Mouse (Mus musculus): Measurements from ENCODE around the gene Foxl1.
"Not testable (repeated sequence)": the region's sequence is repeated elsewhere in the genome, so short reads cannot be mapped to it uniquely, and the experiment has no call there.

Foxl1 gene

GRCm38 (mm10) chr8:121126191-121126590 is 1.5 kb upstream of the Foxl1 start:
- DNase-seq = no peak

- DNase-seq = no peak
These were observed 1.0 kb upstream of the Foxl1 start for GRCm38 (mm10) chr8:121126694-121127093.

- DNase-seq = no peak
These were observed 444 bp upstream of the Foxl1 start for GRCm38 (mm10) chr8:121127291-121127701.

- DNase-seq = no peak
These were observed 958 bp downstream of the Foxl1 start for GRCm38 (mm10) chr8:121128531-121129264.

GRCm38 (mm10) chr8:121129265-121129940 is 1.7 kb downstream of the Foxl1 start:
- no peak for DNase-seq

- DNase-seq = no peak
These were observed 2.8 kb downstream of the Foxl1 start for GRCm38 (mm10) chr8:121130522-121130921.

- DNase-seq = no peak
These were observed 5.3 kb downstream of the Foxl1 start for GRCm38 (mm10) chr8:121132961-121133513.

- DNase-seq = no peak
These were observed 6.4 kb downstream of the Foxl1 start for GRCm38 (mm10) chr8:121134102-121134501.

GRCm38 (mm10) chr8:121134512-121134911 is 6.8 kb downstream of the Foxl1 start:
- DNase-seq = no peak

- no peak for DNase-seq
These were observed 9.1 kb downstream of the Foxl1 start for GRCm38 (mm10) chr8:121136856-121137255.

- not testable (repeated sequence) for DNase-seq
These were observed 17.9 kb downstream of the Foxl1 start for GRCm38 (mm10) chr8:121145457-121146134.

GRCm38 (mm10) chr8:121148573-121149083 is 20.9 kb downstream of the Foxl1 start:
- no peak for DNase-seq

- DNase-seq = no peak
These were observed 24.7 kb downstream of the Foxl1 start for GRCm38 (mm10) chr8:121152394-121152793.

GRCm38 (mm10) chr8:121156990-121157491 is 29.3 kb downstream of the Foxl1 start:
- DNase-seq = no peak

GRCm38 (mm10) chr8:121158812-121159211 is 31.1 kb downstream of the Foxl1 start:
- DNase-seq = no peak

GRCm38 (mm10) chr8:121161437-121161836 is 33.7 kb downstream of the Foxl1 start:
- DNase-seq = no peak

GRCm38 (mm10) chr8:121162413-121162812 is 34.7 kb downstream of the Foxl1 start:
- no peak for DNase-seq

GRCm38 (mm10) chr8:121162906-121163695 is 35.4 kb downstream of the Foxl1 start:
- no peak for DNase-seq

GRCm38 (mm10) chr8:121164017-121164469 is 36.3 kb downstream of the Foxl1 start:
- no peak for DNase-seq

- no peak for DNase-seq
These were observed 40.3 kb downstream of the Foxl1 start for GRCm38 (mm10) chr8:121168033-121168432.

- DNase-seq = no peak
These were observed 42.4 kb downstream of the Foxl1 start for GRCm38 (mm10) chr8:121170116-121170515.

Measured in right cerebral cortex, postnatal 14 days (tissue).